Mouse (Mus musculus): Measurements from ENCODE around the gene Cwc22. TPM values are rescaled to one million over a fixed set of nuclear protein-coding genes. Genes with fewer than 3 reads are reported as not detected.
"Not testable (repeated sequence)": the region's sequence is repeated elsewhere in the genome, so short reads cannot be mapped to it uniquely, and the experiment has no call there.

The Cwc22 gene
- polyA plus RNA-seq, 2 experiments: 33.7 to 36.0 TPM

DNA sequence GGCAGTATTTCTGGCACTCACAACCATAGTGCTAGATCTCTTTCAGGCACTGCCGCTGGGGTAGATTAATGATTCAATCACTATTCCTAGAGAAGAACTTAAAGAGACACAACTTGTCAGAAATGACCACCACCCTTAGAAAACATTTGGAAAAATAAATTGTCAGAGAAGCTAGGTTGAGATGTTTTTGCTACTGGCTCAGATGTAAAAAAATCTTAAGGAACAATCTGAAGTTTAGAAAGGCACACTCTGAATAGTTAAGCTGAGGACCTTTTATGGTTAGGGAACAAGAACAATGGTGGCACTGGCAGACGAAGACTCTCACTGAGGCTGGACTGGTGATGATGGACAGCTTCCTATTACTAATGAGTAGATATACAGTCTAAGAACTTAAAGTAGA, 46.1 kb downstream of the Cwc22 start:
- Histone ChIP-seq H3K9ac (ENCODE audit: low read depth, low read length, severe bottlenecking) (no peak overlapping the region), H3K4me2 (replicated peaks; ENCODE audit: low read depth, low read length, severe bottlenecking) (no peak overlapping the region), H3K27me3 (ENCODE audit: control insufficient read depth, insufficient read depth, low read length) (no peaks in the 10 kb centered on the region), H3K9me3 (ENCODE audit: control insufficient read depth, low read length) (no peaks in the 10 kb centered on the region), H3K36me3 (ENCODE audit: control insufficient read depth, insufficient read depth, low read length) (peaks cover 66% of the 10 kb centered on the region), H3K4me3 (replicated peaks; ENCODE audit: low read length) (no peak overlapping the region), H3K4me1 (ENCODE audit: control insufficient read depth, insufficient read depth, low read length) (no peaks in the 10 kb centered on the region), H3K27ac (replicated peaks; ENCODE audit: low read depth, low read length) (no peak overlapping the region)
- no peak for TF ChIP-seq POLR2A (IDR thresholded peaks at IDR 0.05; ENCODE audit: borderline replicate concordance, extremely low read depth, insufficient read depth, insufficient read length)
- DNase-seq (ENCODE audit: low spot score) (no peak), ATAC-seq (ENCODE audit: low FRiP score, low read depth) (no peak)
- WGBS: 84% methylated on average over 2 of the region's 2 CpGs

GRCm38 (mm10) chr2:77898436-77898835, 47.7 kb downstream of the Cwc22 start:
- Histone ChIP-seq H3K4me1 (ENCODE audit: control insufficient read depth, insufficient read depth, low read length) (no peaks in the 10 kb centered on the region), H3K9ac (ENCODE audit: low read depth, low read length, severe bottlenecking) (no peak overlapping the region), H3K27ac (replicated peaks; ENCODE audit: low read depth, low read length) (no peak overlapping the region), H3K27me3 (ENCODE audit: control insufficient read depth, insufficient read depth, low read length) (no peaks in the 10 kb centered on the region), H3K4me3 (replicated peaks; ENCODE audit: low read length) (no peak overlapping the region), H3K36me3 (ENCODE audit: control insufficient read depth, insufficient read depth, low read length) (peaks cover 66% of the 10 kb centered on the region), H3K4me2 (replicated peaks; ENCODE audit: low read depth, low read length, severe bottlenecking) (no peak overlapping the region), H3K9me3 (ENCODE audit: control insufficient read depth, low read length) (no peaks in the 10 kb centered on the region)
- DNase-seq (ENCODE audit: low spot score) (no peak), ATAC-seq (ENCODE audit: low FRiP score, low read depth) (no peak)
- WGBS: 100% methylated on average over 2 of the region's 2 CpGs
- TF ChIP-seq POLR2A (IDR thresholded peaks at IDR 0.05; ENCODE audit: borderline replicate concordance, extremely low read depth, insufficient read depth, insufficient read length): no peak

GRCm38 (mm10) chr2:77897988-77898387, 48.2 kb downstream of the Cwc22 start:
- Histone ChIP-seq H3K9me3 (ENCODE audit: control insufficient read depth, low read length) (no peaks in the 10 kb centered on the region), H3K9ac (ENCODE audit: low read depth, low read length, severe bottlenecking) (no peak overlapping the region), H3K4me2 (replicated peaks; ENCODE audit: low read depth, low read length, severe bottlenecking) (no peak overlapping the region), H3K4me1 (ENCODE audit: control insufficient read depth, insufficient read depth, low read length) (no peaks in the 10 kb centered on the region), H3K4me3 (replicated peaks; ENCODE audit: low read length) (no peak overlapping the region), H3K27ac (replicated peaks; ENCODE audit: low read depth, low read length) (no peak overlapping the region), H3K27me3 (ENCODE audit: control insufficient read depth, insufficient read depth, low read length) (no peaks in the 10 kb centered on the region), H3K36me3 (ENCODE audit: control insufficient read depth, insufficient read depth, low read length) (peaks cover 62% of the 10 kb centered on the region)
- no peak for DNase-seq (ENCODE audit: low spot score)
- WGBS: 90% methylated on average over 5 of the region's 5 CpGs
- no peak for ATAC-seq (ENCODE audit: low FRiP score, low read depth)
- TF ChIP-seq POLR2A (IDR thresholded peaks at IDR 0.05; ENCODE audit: borderline replicate concordance, extremely low read depth, insufficient read depth, insufficient read length): no peak

- Histone ChIP-seq H3K4me2 (replicated peaks; ENCODE audit: low read depth, low read length, severe bottlenecking) (no peak overlapping the region), H3K4me1 (ENCODE audit: control insufficient read depth, insufficient read depth, low read length) (no peaks in the 10 kb centered on the region), H3K9me3 (ENCODE audit: control insufficient read depth, low read length) (no peaks in the 10 kb centered on the region), H3K27ac (replicated peaks; ENCODE audit: low read depth, low read length) (no peak overlapping the region), H3K36me3 (ENCODE audit: control insufficient read depth, insufficient read depth, low read length) (peaks cover 64% of the 10 kb centered on the region), H3K9ac (ENCODE audit: low read depth, low read length, severe bottlenecking) (no peak overlapping the region), H3K27me3 (ENCODE audit: control insufficient read depth, insufficient read depth, low read length) (no peaks in the 10 kb centered on the region), H3K4me3 (replicated peaks; ENCODE audit: low read length) (no peak overlapping the region)
- DNase-seq (ENCODE audit: low spot score) (no peak), ATAC-seq (ENCODE audit: low FRiP score, low read depth) (no peak)
- no peak for TF ChIP-seq POLR2A (IDR thresholded peaks at IDR 0.05; ENCODE audit: borderline replicate concordance, extremely low read depth, insufficient read depth, insufficient read length)
- WGBS: 89% methylated on average over 3 of the region's 3 CpGs
Measured at GRCm38 (mm10) chr2:77897558-77897899, 48.6 kb downstream of the Cwc22 start.

GRCm38 (mm10) chr2:77896843-77897557, 49.2 kb downstream of the Cwc22 start:
- no peak overlapping the region for H3K4me2 ChIP-seq (replicated peaks; ENCODE audit: low read depth, low read length, severe bottlenecking)
- DNase-seq (ENCODE audit: low spot score) (no peak), ATAC-seq (ENCODE audit: low FRiP score, low read depth) (no peak)
- H3K36me3 ChIP-seq (ENCODE audit: control insufficient read depth, insufficient read depth, low read length): peaks cover 64% of the 10 kb centered on the region
- H3K4me1 ChIP-seq (ENCODE audit: control insufficient read depth, insufficient read depth, low read length): no peaks in the 10 kb centered on the region
- no peak overlapping the region for H3K9ac ChIP-seq (ENCODE audit: low read depth, low read length, severe bottlenecking)
- no peaks in the 10 kb centered on the region for H3K27me3 ChIP-seq (ENCODE audit: control insufficient read depth, insufficient read depth, low read length)
- no peak overlapping the region for H3K27ac ChIP-seq (replicated peaks; ENCODE audit: low read depth, low read length)
- whole genome bisulfite sequencing: 92% methylated on average over 12 of the region's 12 CpGs
- no peak overlapping the region for H3K4me3 ChIP-seq (replicated peaks; ENCODE audit: low read length)
- H3K9me3 ChIP-seq (ENCODE audit: control insufficient read depth, low read length): no peaks in the 10 kb centered on the region
- TF ChIP-seq POLR2A (IDR thresholded peaks at IDR 0.05; ENCODE audit: borderline replicate concordance, extremely low read depth, insufficient read depth, insufficient read length): no peak

DNA sequence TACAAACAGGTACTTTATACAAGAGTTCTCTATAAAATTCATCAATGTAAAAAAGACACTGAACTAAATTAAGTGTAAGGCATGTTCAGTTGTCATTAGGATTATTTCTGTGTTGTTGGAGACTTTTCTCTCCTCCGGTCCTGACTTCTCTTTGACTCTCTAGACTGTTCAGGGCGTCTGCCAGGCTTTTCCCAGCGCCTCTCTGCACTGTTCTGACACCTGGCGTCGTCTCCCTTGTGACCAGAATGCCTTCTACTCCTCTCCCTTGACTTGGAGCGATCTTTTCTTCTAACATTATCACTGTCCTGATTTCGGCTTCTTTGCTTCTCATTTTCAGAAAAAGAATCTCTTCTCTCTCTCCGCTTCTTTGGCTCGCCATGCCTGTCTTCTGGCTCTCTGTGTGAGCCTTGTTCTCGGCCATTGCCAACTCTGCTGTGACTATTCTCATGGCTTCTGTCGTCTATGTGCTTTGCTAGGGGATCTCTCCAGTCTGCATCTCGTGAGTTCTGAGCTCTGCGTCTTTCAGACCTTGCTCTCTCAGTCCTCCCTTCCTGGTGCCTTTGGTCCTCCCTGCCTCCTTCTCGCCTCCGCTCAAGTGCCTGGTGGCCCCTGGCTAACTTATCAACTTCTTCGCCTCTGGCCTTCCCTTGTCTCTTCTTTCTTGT, 50.1 kb downstream of the Cwc22 start:
- not testable (repeated sequence) for DNase-seq (ENCODE audit: low spot score); ATAC-seq (ENCODE audit: low FRiP score, low read depth); H3K27ac ChIP-seq (replicated peaks; ENCODE audit: low read depth, low read length); H3K4me1 ChIP-seq (ENCODE audit: control insufficient read depth, insufficient read depth, low read length); H3K4me2 ChIP-seq (replicated peaks; ENCODE audit: low read depth, low read length, severe bottlenecking); H3K9me3 ChIP-seq (ENCODE audit: control insufficient read depth, low read length); H3K4me3 ChIP-seq (replicated peaks; ENCODE audit: low read length); H3K27me3 ChIP-seq (ENCODE audit: control insufficient read depth, insufficient read depth, low read length); H3K9ac ChIP-seq (ENCODE audit: low read depth, low read length, severe bottlenecking)
- H3K36me3 ChIP-seq (ENCODE audit: control insufficient read depth, insufficient read depth, low read length): peaks cover 64% of the 10 kb centered on the region
- 94% methylated on average over 16 of the region's 16 CpGs for WGBS

Data from limb, embryonic 14.5 days (tissue).